Mouse (Mus musculus) Muller cell, postnatal 12 days (primary cell): ENCODE measurements around the gene Smyd3.

Experiments
- DNase-seq: peaks from one replicate; pipeline ENCODE4 v3.0.0-alpha.2; 2015; ENCODE audit errors: inconsistent ontology term

The Smyd3 gene

DNA sequence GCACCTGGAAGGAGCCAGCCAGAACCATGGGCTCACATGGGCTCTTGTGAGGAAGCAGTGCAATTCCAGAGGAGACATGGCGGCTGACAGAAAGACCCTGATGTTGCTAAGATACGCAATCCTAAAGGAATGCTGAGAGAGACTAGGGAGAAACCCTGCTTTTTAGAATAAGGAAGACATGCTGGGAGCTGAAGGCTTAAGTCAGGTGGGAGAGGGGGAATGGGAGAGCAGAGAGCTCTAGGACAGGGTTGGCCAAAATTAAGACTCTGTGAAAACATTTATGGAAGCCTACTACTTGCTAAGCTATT is 452.6 kb downstream of the Smyd3 start:
- no peak for DNase-seq

DNA sequence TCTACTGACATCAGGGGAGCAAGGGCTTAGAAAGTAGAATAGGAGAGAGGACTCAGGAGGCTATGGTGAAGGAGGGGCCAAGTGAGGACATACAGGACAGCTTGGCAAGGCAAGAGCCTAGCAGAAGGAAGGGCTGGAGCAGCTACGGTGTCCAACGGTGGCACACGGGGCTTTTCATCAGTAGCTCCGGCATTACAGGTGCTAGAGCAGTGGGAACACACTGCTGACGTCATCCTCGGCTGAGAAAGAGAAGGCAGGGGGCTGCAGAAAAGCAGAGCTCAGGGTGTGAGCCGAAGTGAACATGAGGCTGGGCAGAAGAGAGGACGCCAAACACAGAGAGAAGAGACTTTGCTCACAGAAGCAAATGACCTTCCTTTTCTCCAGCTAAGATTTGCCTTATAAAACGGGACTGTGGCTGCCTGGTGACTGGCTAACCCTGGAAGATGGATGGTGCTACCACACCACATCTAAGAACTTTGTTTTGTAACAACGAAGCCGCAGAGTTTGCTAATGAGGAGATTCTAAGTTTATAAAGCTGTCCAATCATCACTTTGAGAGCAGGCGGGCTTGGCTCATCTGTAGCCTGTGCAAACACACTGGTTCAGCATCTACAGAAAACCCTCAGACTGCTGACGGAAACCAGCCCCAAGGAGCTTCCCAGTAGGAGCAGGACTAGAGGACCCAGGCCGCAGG is 453.1 kb downstream of the Smyd3 start:
- DNase-seq, result no peak

DNA sequence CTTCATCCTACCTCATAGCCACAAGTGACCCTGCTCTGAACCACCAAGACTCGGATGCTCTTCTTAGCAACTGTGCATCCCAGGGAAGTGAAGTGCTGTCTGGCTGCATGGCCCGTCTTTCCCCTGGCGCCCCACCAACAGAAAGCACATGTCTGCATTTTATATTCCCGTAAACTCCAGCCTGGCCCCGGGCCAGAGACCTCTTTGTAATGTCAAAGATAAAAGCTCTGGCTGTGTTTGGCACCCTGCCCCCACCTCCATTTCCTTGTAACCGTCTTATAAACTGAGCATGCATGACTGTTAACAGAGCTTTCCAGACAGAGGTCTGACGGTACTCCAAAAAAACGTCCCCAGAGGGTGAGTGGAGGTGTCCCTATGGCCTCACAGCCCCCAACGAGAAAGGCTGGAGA is 456.1 kb downstream of the Smyd3 start:
- peak; percentile 90 for DNase-seq

DNA sequence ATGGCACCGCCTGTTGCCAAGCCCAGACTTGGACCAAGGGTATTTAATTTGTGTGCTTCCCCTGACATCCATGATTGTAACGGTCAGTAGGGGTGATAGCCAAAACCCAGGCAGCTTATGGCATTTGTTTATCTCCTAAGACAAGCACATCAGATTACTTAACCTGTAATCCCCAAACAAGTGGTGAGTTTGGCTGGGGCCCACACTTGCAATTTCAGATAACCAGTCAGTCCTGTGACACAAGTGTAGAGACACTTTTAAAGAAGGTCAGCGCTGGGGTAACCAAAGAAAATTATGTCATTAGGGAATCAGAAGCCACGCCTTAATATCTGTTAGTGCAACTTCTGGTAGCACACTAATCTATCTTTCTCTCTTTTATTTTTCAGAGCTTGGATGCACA is 456.8 kb downstream of the Smyd3 start:
- no peak for DNase-seq

DNA sequence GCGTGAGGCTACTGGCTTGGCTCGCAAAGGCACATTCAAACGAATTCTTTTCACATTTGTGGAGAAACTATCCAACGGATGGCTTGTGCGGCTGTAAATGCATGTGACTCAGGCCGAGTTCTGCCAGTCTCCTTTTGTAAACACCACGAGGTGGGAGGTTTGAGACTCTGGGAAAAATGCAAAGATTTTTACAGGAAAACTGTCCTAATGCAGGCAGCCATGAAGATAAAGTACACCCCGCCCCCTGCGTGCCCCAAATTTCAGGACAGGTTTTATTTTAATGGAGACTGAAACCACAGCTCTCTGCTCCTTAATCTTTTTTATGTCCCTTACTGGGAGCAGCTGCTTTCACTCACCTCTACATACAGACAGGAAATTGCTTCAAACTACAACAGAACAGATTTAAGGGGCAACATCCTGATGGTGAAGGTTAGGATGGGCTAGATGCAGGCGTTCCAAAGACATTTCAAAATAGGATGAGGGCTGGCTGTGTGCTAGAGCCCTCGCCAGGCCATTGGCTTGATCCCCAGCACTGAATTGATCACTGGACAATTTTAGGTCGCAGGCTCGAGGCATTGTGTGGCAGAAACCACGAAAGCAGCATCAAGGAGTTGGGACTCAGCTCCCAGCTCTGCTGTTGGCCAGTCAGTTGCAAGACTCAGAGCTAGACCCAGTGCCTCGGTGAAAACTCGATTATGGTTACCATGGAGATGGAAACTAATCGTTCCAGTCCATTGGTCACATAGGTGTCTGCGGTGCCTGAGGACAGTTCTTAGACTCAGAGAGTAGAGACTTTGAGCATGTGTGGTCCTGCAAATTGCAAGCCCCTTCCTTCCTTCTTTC is 457.5 kb downstream of the Smyd3 start:
- DNase-seq, result no peak

DNA sequence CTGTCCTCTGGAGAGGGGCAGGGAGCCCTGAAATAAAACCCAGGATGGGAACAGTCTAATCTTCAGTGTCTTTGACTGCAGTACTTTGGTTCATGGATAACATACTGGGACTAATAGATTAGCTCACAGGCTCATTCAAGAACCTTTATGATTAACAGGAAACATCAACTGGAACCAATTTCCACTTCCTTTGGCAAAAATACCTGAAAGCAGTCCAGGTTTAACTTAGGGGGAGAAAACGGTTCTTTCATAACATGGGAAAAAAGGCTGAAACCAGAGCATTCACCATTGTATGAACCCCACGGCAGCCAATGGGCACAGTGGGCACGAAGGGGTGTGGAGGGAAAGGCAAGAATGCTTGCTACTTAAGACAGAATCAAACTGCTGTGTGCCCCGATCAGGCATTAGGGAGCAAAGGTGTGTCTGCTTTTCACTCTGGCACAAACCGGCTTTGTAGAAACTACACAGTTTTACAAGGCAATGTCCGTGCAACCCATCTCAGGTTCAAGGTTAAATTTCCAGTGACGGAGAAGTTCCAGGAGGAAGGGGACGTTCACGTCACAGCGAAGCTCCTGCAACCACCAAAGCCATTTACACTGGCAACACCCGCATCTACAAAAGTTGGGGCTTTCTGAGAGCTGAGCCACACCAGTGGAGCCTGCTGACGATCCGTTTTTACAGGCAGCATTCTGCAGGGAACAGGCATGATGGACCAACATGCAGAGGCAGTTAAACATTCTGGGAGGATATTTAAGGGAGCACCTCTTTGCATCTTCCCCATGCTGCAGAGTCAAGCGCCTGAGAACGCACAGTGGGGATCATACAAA is 458.3 kb downstream of the Smyd3 start:
- DNase-seq, result no peak

DNA sequence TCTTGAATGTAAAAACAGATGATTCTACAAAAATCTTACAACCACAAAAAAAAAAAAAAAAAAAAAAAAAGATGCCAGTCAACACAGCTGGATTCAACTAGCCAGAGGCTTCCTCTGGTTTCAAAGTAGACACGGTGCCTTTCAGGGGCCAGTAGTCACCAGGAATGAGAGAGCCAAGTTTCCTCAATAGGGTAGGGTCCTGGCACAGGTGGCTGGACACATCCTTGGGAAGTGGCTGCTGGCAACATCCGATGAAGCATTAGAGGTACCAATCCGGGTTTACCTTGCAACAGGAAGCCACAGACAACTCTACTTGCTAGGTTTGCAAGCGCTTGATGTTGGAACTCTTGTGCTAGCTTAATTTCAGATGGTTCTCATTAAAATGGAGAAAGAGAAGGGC is 459.2 kb downstream of the Smyd3 start:
- no peak for DNase-seq

DNA sequence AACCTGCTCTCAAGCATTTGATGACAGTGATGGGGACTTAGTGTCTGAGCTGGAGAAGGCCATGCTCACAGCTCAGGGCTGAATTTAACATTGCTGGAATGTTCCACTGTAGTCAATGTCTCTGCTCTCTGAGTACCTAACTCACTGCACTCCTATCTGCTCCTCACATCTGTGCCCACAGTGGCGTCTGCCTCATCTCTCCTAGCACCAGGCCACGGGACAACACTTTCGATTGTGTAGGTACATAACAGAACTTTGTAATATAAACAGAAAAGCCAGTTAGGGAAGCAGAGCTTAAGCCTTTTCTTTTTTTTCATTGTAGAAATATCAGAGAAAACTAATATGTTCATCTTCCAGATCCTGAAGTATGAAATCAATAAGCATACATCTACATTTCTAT is 462.1 kb downstream of the Smyd3 start:
- no peak for DNase-seq

DNA sequence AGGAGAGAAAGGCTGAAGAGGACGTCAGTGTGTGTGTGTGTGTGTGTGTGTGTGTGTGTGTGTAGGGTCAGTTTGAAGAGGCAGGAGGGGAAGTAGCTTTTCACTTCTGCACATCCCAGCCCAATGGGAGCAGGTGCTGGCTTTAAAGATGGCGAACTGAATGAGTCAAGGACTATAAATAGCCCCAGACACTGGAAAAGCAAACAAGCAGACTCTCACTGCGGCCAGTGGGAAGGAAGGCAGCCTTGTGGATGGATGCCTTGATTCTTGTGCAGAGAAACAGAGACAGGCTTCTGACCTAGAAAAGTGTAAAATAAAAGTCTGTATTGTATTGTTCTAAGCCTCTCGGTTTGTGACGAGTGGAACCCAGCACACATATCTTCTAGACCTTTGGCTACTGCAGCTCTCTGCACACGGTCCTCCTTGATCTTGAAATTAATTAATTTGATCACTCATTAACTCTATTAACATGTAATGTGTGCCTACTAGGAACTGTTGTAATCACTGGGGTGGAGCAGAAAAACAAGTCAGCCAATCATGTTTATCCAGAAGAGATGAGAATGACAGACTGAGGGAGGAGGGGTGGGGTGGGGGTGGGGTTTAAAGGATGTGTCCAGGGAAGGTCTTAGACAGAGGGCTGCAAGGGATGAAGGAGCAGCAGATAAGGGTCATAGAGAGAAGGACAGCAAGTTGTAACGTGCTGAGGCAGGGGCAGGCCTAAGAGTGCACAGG is 463.3 kb downstream of the Smyd3 start:
- peak; percentile 83 for DNase-seq

DNA sequence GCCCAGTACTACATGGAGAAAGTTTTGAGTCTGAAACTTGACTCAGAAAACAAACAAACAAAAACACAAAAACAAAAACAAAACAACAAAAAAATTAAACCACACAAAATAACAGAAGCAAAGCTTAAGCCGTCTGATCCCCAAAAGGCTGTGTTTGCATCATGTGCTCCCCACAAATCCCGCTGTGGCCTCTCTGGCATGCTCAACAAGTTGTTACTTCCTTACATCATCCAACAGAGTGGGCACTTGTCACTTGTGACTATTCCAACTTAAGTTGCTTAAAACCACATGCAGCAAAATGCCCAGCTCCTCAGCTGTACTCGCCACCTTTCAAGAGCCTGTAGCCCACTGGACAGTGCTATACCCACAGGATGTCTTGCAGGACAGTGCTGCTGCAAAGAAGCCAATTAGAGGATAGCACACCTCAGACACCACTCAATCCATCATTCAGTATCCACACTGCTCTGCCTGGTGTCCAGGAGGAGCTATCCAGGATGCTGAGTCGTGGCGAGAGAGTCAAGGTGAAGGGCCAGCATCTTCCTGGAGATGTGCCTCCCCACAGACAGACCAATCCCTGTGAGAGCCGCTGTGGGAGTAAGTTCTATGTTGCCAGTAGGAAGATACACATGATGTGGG is 465.2 kb downstream of the Smyd3 start:
- no peak for DNase-seq

DNA sequence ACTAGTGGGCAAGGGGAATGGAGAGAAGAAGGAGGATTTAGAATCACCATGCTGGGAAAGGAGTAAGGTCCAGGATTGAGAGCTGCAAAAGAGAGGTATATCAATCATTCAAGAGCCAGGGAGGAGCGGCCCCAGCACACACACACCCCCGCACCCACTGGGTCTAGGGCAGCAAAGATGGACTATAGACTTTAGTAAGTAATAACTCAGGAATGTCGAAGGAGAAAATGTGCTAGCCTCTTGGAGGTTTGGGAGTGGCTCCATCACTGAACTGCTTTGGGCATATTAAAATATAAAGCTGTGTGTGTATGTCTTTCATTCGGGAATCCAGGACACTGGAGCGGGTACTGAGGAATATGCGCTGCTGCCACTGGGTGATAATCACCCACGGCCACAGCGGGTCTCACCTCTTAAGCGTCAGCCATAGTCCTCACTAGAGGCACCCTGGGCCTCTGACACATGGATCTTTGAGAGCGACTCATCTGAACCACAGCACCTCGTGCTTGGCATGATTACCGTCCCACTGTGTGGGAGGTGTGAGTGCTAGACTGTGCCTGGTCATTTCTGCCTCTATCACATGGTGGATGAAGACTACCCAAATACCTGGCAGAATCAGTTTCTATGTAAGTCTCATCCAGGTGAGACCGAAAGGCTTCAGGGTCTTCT is 469.8 kb downstream of the Smyd3 start:
- DNase-seq, result no peak

DNA sequence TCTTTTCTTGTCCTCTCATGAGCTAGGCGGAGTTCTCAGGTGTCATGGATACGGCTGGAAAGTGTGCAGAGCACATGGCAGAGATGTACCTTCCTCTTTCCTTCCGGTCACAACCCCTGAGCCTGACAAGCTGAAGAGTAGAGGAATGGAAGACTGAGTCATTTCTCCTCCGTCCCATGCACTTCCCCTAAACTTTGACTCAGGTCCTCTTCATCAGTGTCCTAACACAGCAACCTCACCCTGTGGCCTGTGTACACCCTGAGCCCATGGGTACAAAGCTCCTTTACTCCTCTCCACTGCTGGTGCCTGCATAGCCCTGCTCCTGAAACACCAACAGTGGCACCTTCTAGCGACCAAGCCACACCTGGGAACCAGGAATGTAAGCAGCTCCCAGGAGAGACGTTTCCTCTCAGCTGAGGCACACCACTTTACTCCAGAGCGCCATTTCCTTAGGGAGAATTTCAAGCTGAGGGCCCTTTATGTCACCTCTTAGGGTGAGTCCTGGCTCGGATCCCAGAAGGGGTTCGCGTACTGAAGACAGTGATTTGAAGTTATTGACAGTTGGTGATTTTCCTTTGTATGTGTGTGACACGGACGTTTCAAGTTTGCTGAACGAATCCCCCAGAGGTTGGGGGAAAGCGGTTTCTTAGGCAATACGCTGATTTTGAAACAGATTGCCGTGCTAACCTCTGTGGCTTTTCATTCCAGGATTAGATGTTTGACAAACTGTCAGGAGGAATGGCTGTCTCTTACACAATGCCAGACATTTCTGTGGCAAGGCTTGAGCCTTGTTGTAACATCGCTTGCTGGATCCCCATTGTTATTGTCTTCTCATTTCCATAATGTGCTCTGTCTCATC is 471.8 kb downstream of the Smyd3 start:
- peak; percentile 71 for DNase-seq

DNA sequence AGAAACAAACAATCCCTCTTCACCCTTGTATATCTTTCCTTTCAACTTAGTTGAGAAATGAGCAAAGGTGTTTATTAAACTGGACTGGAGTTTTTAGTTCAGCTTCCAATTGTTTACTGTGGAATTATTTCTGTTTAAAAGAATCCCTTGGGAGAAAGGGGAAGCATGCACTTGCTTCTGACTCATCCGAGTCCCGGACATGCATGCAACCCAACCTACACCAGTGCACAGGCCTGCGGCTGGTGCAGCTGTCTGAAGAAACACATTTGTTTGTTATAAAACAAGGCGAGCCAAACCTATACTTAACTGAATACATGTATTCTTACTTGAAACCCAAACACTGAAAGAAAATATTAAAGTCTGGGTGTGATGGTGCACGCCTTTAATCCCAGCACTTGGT is 473.7 kb downstream of the Smyd3 start:
- peak; percentile 32 for DNase-seq

DNA sequence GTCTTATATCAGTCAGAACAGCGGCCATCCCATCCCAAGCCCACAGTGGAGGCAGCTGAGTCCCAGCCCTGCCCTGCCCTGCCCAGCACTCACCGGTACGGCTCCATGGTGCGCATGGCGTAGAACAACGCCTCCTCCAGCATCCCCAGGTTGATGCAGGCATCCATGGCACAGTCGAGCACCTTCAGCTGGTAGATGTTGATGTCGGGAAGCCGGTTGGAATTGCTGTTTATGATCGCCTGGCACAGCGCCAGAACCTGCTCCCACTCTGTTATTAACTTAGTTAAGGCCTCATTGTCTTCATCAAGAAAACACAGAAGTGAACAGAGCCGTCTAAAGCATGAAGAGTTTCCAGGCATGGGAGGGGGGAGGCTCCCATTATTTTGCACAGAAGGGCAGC is 474.2 kb downstream of the Smyd3 start:
- no peak for DNase-seq

DNA sequence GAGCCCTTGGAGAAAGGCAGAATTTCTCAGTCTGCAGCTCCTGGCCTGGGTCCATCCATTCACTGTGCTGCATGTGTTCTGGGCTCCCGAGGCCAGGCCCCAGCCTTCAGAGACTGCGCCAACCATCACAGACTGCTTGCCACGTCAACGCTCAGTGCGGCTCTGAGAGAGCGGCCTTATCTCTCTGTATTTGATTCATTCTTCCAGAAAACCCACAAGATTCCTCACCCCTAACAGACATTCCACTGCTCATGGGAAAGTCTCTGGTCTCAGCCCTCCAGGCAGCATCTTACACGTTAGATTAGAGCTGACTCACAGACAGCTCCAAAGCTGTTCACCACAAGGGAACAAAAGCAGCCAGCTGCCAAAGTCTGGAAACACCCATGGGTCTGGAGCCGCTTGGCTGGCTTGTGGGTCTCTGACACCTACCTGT is 475.9 kb downstream of the Smyd3 start:
- peak; percentile 97 for DNase-seq

DNA sequence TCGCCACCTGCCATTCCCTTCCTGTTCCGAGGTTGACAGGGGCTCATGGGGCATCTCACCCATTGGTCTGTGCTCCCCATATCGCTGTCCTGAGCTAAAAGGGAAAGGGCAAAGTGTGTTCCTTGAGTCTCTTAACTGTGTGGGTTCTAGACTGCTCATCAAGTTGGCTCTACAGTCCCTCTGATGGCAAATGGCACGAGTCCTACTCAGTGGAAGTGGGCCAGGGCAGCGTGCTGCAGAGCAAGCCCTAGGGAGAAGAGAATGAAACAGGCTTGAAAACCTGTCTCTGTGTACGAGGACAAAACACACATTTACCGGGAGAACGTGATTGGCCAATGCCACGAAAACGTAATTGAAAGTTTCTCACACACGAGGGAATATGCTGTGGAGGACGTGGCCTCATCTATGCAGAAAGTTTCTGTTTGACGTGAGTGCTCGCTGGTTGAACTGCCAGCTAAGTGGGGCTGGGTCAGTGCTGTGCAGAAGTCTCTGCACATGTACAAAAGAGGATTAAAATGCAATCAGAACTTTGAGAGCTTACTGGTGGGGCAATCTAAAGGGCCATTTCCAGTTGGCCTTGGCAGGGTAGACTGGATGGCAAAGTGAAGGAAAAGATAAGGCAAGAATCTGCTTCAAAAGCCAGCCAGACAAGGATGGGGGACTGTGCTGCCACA is 476.5 kb downstream of the Smyd3 start:
- DNase-seq, result no peak

DNA sequence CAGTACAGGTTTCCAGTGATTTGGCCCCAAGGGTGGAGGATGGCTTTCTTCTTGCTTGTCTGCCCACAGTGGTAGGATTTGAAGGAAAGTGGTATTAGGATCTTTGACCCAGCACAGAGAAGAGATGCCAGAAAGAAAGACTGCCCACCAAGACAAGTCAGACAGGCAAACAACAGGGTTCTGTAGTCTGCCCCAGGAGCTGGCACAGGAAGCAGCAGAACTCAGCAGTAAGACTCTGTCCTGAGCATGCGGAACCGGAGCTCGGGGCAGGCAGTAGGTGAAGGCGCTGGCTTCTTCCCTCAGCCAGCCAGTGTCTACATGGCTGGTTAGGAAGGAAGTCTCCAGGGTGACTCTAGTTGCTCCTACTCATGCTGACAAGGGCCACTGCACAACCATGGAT is 479.0 kb downstream of the Smyd3 start:
- peak; percentile 41 for DNase-seq

DNA sequence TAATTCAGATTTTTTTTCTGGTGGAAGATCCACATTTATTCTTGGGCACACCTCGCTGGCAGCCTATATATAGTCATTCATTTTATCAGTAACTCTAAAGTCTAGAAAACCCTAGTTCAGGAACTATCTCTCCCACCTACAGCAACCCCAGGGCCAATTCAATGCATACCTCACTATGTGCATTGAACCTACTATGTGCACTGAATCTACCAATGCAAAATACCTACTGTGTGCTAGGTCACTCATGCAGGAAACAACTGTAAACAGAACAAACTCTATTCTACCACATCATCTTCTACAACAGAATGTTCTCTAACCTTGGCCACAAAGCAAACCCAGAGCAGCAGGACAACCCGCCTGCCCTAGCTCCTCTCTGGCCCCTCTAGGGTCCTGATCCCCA is 484.9 kb downstream of the Smyd3 start:
- no peak for DNase-seq

DNA sequence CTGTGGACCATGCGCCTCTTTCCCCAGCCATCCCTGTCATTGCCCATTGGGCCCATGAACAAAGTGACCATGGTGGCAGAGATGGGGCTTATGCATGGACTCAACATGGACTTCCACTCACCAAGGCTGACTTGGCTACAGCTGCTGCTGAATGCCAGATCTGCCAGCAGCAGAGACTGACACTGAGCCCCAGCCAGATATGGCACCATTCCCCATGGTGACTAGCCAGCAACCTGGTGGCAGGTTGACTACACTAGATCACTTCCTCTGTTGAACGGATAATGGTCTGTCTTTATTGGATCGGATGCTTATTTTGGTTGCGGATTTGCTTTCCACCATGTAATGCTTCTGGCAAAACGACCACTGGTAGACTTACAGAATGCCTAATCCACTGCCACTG is 486.3 kb downstream of the Smyd3 start:
- DNase-seq, result no peak
